Mouse (Mus musculus) urinary bladder, postnatal 4 days (tissue): Measurements from ENCODE around the gene Rimkla.

Source experiments
- DNase-seq, 2 experiments: peaks; one replicate each; pipeline ENCODE4 v3.0.0; 2021 to 2022; ENCODE audit warnings: low spot score in 2 of 2

Gene Rimkla

GRCm38 (mm10) chr4:119467720-119468380 is 24.6 kb downstream of the Rimkla start:
- no peak for DNase-seq

- no peak for DNase-seq
These were observed 26.6 kb downstream of the Rimkla start for GRCm38 (mm10) chr4:119465841-119466240.

GRCm38 (mm10) chr4:119463756-119464419 is 28.5 kb downstream of the Rimkla start:
- no peak for DNase-seq

GRCm38 (mm10) chr4:119462858-119463755 is 29.3 kb downstream of the Rimkla start:
- peak; percentile 56 to 72 for DNase-seq

GRCm38 (mm10) chr4:119462457-119462856 is 30.0 kb downstream of the Rimkla start:
- DNase-seq = no peak

GRCm38 (mm10) chr4:119460728-119461141 is 31.7 kb downstream of the Rimkla start:
- peak in 1 of 2 experiments; percentile 37 for DNase-seq

- no peak for DNase-seq
These were observed 32.1 kb downstream of the Rimkla start for GRCm38 (mm10) chr4:119460296-119460695.

- DNase-seq = no peak
These were observed 38.9 kb downstream of the Rimkla start for GRCm38 (mm10) chr4:119453533-119453932.

- DNase-seq = no peak
These were observed 39.3 kb downstream of the Rimkla start for GRCm38 (mm10) chr4:119453128-119453527.

- no peak for DNase-seq
These were observed 42.0 kb downstream of the Rimkla start for GRCm38 (mm10) chr4:119450436-119450835.

- no peak for DNase-seq
These were observed 44.6 kb downstream of the Rimkla start for GRCm38 (mm10) chr4:119447786-119448185.

GRCm38 (mm10) chr4:119447261-119447660 is 45.2 kb downstream of the Rimkla start:
- no peak for DNase-seq

GRCm38 (mm10) chr4:119442539-119442938 is 49.9 kb downstream of the Rimkla start:
- no peak for DNase-seq

- no peak for DNase-seq
These were observed 50.6 kb downstream of the Rimkla start for GRCm38 (mm10) chr4:119441836-119442235.

GRCm38 (mm10) chr4:119437936-119438335 is 54.5 kb downstream of the Rimkla start:
- DNase-seq = no peak

GRCm38 (mm10) chr4:119430678-119431077 is 61.8 kb downstream of the Rimkla start:
- DNase-seq = peak in 1 of 2 experiments; percentile 32

GRCm38 (mm10) chr4:119427680-119428079 is 64.7 kb downstream of the Rimkla start:
- no peak for DNase-seq

- DNase-seq = no peak
These were observed 66.8 kb downstream of the Rimkla start for GRCm38 (mm10) chr4:119425601-119426000.

- DNase-seq = no peak
These were observed 67.4 kb downstream of the Rimkla start for GRCm38 (mm10) chr4:119425077-119425476.

GRCm38 (mm10) chr4:119422294-119422964 is 70.0 kb downstream of the Rimkla start, which contains the start of the genes Ppcs and Zmynd12:
Gene Ppcs, minus strand, starts transcription at chr4:119422420.
Gene Zmynd12, plus strand, starts transcription at chr4:119422814.
- peak; percentile 86 to 88 for DNase-seq

GRCm38 (mm10) chr4:119421921-119422293 is 70.5 kb downstream of the Rimkla start:
- DNase-seq = peak in 1 of 2 experiments; percentile 61

GRCm38 (mm10) chr4:119421191-119421590 is 71.2 kb downstream of the Rimkla start:
- no peak for DNase-seq
